Mouse (Mus musculus): ENCODE data around the gene Akirin1. TPM values are rescaled to one million over a fixed set of nuclear protein-coding genes. Genes with fewer than 3 reads are reported as not detected.

Akirin1 gene
- polyA plus RNA-seq, 1 experiment: 56.4 TPM

- Histone ChIP-seq H3K36me3 (ENCODE audit: control insufficient read depth, insufficient read depth, low read length) (no peaks in the 10 kb centered on the region), H3K27ac (ENCODE audit: control insufficient read depth, insufficient read depth, low read length) (no peak within 1 kb of the TSS), H3K4me1 (replicated peaks; ENCODE audit: control insufficient read depth, insufficient read depth, low read length) (no peaks in the 10 kb centered on the region), H3K4me3 (ENCODE audit: control insufficient read depth, insufficient read depth, low read length) (no peak within 1 kb of the TSS), H3K27me3 (ENCODE audit: control insufficient read depth, insufficient read depth, low read length) (no peaks in the 10 kb centered on the region)
- no peak for DNase-seq
- 77% methylated on average over 12 of the region's 12 CpGs for WGBS
- TF ChIP-seq CTCF (IDR thresholded peaks at IDR 0.05; ENCODE audit: borderline replicate concordance, control insufficient read depth, extremely low read depth, insufficient read depth, low read length, poor library complexity) (no peak), POLR2A (IDR thresholded peaks at IDR 0.05; ENCODE audit: control insufficient read depth, extremely low read depth, insufficient read depth, low read length, poor library complexity) (no peak)
Measured at GRCm38 (mm10) chr4:123787191-123787985, 37.2 kb upstream of the Akirin1 start, which contains the start of gene Rhbdl2. Gene Rhbdl2, plus strand, starts transcription at chr4:123787874.

- TF ChIP-seq POLR2A (IDR thresholded peaks at IDR 0.05; ENCODE audit: control insufficient read depth, extremely low read depth, insufficient read depth, low read length, poor library complexity): no peak
- no peak for TF ChIP-seq CTCF (IDR thresholded peaks at IDR 0.05; ENCODE audit: borderline replicate concordance, control insufficient read depth, extremely low read depth, insufficient read depth, low read length, poor library complexity)
- 88% methylated on average over 4 of the region's 4 CpGs for WGBS
- Histone ChIP-seq H3K4me1 (replicated peaks; ENCODE audit: control insufficient read depth, insufficient read depth, low read length) (no peaks in the 10 kb centered on the region), H3K4me3 (ENCODE audit: control insufficient read depth, insufficient read depth, low read length) (no peak overlapping the region), H3K36me3 (ENCODE audit: control insufficient read depth, insufficient read depth, low read length) (no peaks in the 10 kb centered on the region), H3K27me3 (ENCODE audit: control insufficient read depth, insufficient read depth, low read length) (no peaks in the 10 kb centered on the region), H3K27ac (ENCODE audit: control insufficient read depth, insufficient read depth, low read length) (no peak overlapping the region)
- no peak for DNase-seq
Measured at GRCm38 (mm10) chr4:123768234-123768633, 18.1 kb upstream of the Akirin1 start.

GRCm38 (mm10) chr4:123767807-123768206 is 17.7 kb upstream of the Akirin1 start:
- Histone ChIP-seq H3K4me3 (ENCODE audit: control insufficient read depth, insufficient read depth, low read length) (no peak overlapping the region), H3K27ac (ENCODE audit: control insufficient read depth, insufficient read depth, low read length) (no peak overlapping the region), H3K27me3 (ENCODE audit: control insufficient read depth, insufficient read depth, low read length) (no peaks in the 10 kb centered on the region), H3K4me1 (replicated peaks; ENCODE audit: control insufficient read depth, insufficient read depth, low read length) (no peaks in the 10 kb centered on the region), H3K36me3 (ENCODE audit: control insufficient read depth, insufficient read depth, low read length) (no peaks in the 10 kb centered on the region)
- 75% methylated on average over 3 of the region's 3 CpGs for WGBS
- no peak for TF ChIP-seq CTCF (IDR thresholded peaks at IDR 0.05; ENCODE audit: borderline replicate concordance, control insufficient read depth, extremely low read depth, insufficient read depth, low read length, poor library complexity)
- TF ChIP-seq POLR2A (IDR thresholded peaks at IDR 0.05; ENCODE audit: control insufficient read depth, extremely low read depth, insufficient read depth, low read length, poor library complexity): no peak
- DNase-seq: no peak

- WGBS: 91% methylated on average over 6 of the region's 6 CpGs
- H3K27ac ChIP-seq (ENCODE audit: control insufficient read depth, insufficient read depth, low read length): no peak overlapping the region
- H3K27me3 ChIP-seq (ENCODE audit: control insufficient read depth, insufficient read depth, low read length): no peaks in the 10 kb centered on the region
- H3K4me1 ChIP-seq (replicated peaks; ENCODE audit: control insufficient read depth, insufficient read depth, low read length): no peaks in the 10 kb centered on the region
- no peaks in the 10 kb centered on the region for H3K36me3 ChIP-seq (ENCODE audit: control insufficient read depth, insufficient read depth, low read length)
- no peak for TF ChIP-seq CTCF (IDR thresholded peaks at IDR 0.05; ENCODE audit: borderline replicate concordance, control insufficient read depth, extremely low read depth, insufficient read depth, low read length, poor library complexity)
- TF ChIP-seq POLR2A (IDR thresholded peaks at IDR 0.05; ENCODE audit: control insufficient read depth, extremely low read depth, insufficient read depth, low read length, poor library complexity): no peak
- no peak overlapping the region for H3K4me3 ChIP-seq (ENCODE audit: control insufficient read depth, insufficient read depth, low read length)
- no peak for DNase-seq
Measured at GRCm38 (mm10) chr4:123765071-123765470, 14.9 kb upstream of the Akirin1 start.

GRCm38 (mm10) chr4:123758306-123758705 is 8.2 kb upstream of the Akirin1 start:
- Histone ChIP-seq H3K27ac (ENCODE audit: control insufficient read depth, insufficient read depth, low read length) (no peak overlapping the region), H3K36me3 (ENCODE audit: control insufficient read depth, insufficient read depth, low read length) (no peaks in the 10 kb centered on the region), H3K4me3 (ENCODE audit: control insufficient read depth, insufficient read depth, low read length) (no peak overlapping the region), H3K27me3 (ENCODE audit: control insufficient read depth, insufficient read depth, low read length) (no peaks in the 10 kb centered on the region), H3K4me1 (replicated peaks; ENCODE audit: control insufficient read depth, insufficient read depth, low read length) (no peaks in the 10 kb centered on the region)
- WGBS: 70% methylated on average over 4 of the region's 4 CpGs
- DNase-seq: peak; percentile 16
- no peak for TF ChIP-seq POLR2A (IDR thresholded peaks at IDR 0.05; ENCODE audit: control insufficient read depth, extremely low read depth, insufficient read depth, low read length, poor library complexity)

GRCm38 (mm10) chr4:123750707-123751312 is 665 bp upstream of the Akirin1 start:
- under 1% methylated on average over 8 of the region's 8 CpGs for WGBS
- DNase-seq: peak; percentile 7
- no peak overlapping the region for H3K27ac ChIP-seq (ENCODE audit: control insufficient read depth, insufficient read depth, low read length)

More at GRCm38 (mm10) chr4:123750707-123751312, 665 bp upstream of the Akirin1 start:
- Histone ChIP-seq H3K4me1 (replicated peaks; ENCODE audit: control insufficient read depth, insufficient read depth, low read length) (peaks cover 10% of the 10 kb centered on the region), H3K4me3 (ENCODE audit: control insufficient read depth, insufficient read depth, low read length) (peak overlapping the region; percentile 43), H3K27me3 (ENCODE audit: control insufficient read depth, insufficient read depth, low read length) (no peaks in the 10 kb centered on the region), H3K36me3 (ENCODE audit: control insufficient read depth, insufficient read depth, low read length) (no peaks in the 10 kb centered on the region)
- TF ChIP-seq POLR2A (IDR thresholded peaks at IDR 0.05; ENCODE audit: control insufficient read depth, extremely low read depth, insufficient read depth, low read length, poor library complexity) (no peak), CTCF (IDR thresholded peaks at IDR 0.05; ENCODE audit: borderline replicate concordance, control insufficient read depth, extremely low read depth, insufficient read depth, low read length, poor library complexity) (no peak)

All from thymus, adult 2 months (tissue).